In the genomic region with DNA sequence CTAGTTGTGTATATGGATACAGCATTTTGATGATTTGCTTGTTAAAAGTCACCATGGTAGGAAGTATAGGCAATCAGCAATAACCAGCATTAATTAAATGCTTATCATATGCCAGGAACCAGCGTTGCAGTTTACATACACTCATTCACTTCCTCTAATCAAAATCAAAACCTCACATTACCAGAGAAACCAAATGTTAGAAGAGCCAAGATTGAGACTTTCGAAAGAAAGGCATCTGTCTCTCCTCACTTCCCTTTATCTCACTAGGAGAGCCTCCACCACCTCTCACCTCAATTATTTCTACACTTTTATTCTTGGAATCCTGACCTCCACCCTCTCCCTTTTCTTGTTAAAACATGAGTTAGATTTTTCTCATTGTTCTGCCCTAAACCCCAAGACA, we compare ENCODE assay signal across 16 mouse cellular contexts. TPM values are rescaled to one million over a fixed set of nuclear protein-coding genes. Genes with fewer than 3 reads are reported as not detected.
"Had no signal": no experiment of that assay in that cellular context is flagged by ENCODE, and none has a peak within 500 bp of the region (broad histone marks: within the 10 kb centered on the region; RNA-seq: fewer than 3 reads in every experiment).

No protein-coding gene starts in this region.

- DNase-seq: gastrocnemius, postnatal 14 days; gastrocnemius, postnatal 36 days; heart, adult 18-20 months; heart, postnatal 10 days; heart, postnatal 4 days; kidney, adult 18-20 months; kidney, adult 8-10 months; kidney, postnatal 10 days; kidney, postnatal 25 days; kidney, postnatal 4 days; left cerebral cortex, postnatal 4 days had no signal

- ATAC-seq: hindbrain, embryonic 16.5 days; inflammation-experienced regulatory T-cells, adult 6 months; intestine, embryonic 15.5 days; intestine, postnatal 0 days had no signal

RNA-seq across cellular contexts. Expression of a gene that starts 35.8 kb away (rescaled TPM):
- total RNA-seq: gastrocnemius, adult 8-10 months had no signal
